Mouse (Mus musculus) stomach, postnatal 0 days (tissue): ENCODE measurements around the gene Dnajb3.

Experiments
- CTCF ChIP-seq: IDR thresholded peaks from 2 replicates; pipeline ENCODE4 v1.5.1; 2016; ENCODE audit warnings: antibody characterized with exemption, low read depth, mild to moderate bottlenecking, moderate library complexity
- EP300 ChIP-seq: optimal IDR thresholded peaks from 2 replicates; pipeline ENCODE3; 2016; ENCODE audit warnings: antibody characterized with exemption

DNA sequence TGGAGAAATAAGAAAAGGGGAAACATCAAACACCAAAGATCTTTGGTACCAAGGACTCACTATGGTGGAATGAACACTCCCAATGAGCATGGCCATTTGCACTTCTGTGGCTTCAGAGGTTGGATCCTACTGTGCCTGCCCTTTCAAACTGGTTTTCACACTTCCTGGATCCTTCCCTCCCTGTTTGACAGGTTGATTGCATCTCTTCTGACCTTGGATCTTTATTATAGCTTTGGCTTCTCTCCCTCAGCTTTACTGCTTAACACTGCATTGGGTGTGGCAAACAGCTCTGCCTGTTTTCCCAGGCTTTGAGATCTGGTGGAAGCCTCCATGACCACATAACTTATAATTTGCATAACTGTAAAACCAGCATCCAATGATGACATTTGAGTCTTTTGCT, 14.8 kb upstream of the Dnajb3 start:
- no peak for TF ChIP-seq CTCF
- TF ChIP-seq EP300 = no peak
